Mouse (Mus musculus) liver, adult 2 months (tissue): ENCODE measurements around the gene Mapk9.

Source experiments
- CTCF ChIP-seq: fragments of 200-500 bp; IDR thresholded peaks from 2 replicates; pipeline ENCODE4 v1.5.1; 2011; ENCODE audit warnings: low read depth, low read length, control low read depth
- POLR2A ChIP-seq: fragments of 200-500 bp; IDR thresholded peaks from 2 replicates; pipeline ENCODE4 v1.6.1; 2011; ENCODE audit warnings: low read length, control low read depth; ENCODE audit not compliant: insufficient read depth; ENCODE audit errors: extremely low read depth

GRCm38 (mm10) chr11:49798931-49799330 lies 47.6 kb upstream of the Mapk9 start:
- no peak for TF ChIP-seq POLR2A
- TF ChIP-seq CTCF = no peak
